Mouse (Mus musculus) T-cell, adult 2 months (primary cell): ENCODE measurements around the gene Gm16253.

ENCODE experiments used
- DNase-seq: peaks from one replicate; pipeline ENCODE4 v3.0.0; 2022; ENCODE audit warnings: low spot score

Gene Gm16253

GRCm38 (mm10) chr3:96573611-96574511 is 2.9 kb upstream of the Gm16253 start:
- DNase-seq: no peak

- no peak for DNase-seq
Observed at GRCm38 (mm10) chr3:96575272-96575984, 1.4 kb upstream of the Gm16253 start.

- DNase-seq: no peak
Observed at GRCm38 (mm10) chr3:96576005-96576658, 652 bp upstream of the Gm16253 start.

- DNase-seq: no peak
Observed at GRCm38 (mm10) chr3:96577566-96577965, 782 bp downstream of the Gm16253 start.

DNA sequence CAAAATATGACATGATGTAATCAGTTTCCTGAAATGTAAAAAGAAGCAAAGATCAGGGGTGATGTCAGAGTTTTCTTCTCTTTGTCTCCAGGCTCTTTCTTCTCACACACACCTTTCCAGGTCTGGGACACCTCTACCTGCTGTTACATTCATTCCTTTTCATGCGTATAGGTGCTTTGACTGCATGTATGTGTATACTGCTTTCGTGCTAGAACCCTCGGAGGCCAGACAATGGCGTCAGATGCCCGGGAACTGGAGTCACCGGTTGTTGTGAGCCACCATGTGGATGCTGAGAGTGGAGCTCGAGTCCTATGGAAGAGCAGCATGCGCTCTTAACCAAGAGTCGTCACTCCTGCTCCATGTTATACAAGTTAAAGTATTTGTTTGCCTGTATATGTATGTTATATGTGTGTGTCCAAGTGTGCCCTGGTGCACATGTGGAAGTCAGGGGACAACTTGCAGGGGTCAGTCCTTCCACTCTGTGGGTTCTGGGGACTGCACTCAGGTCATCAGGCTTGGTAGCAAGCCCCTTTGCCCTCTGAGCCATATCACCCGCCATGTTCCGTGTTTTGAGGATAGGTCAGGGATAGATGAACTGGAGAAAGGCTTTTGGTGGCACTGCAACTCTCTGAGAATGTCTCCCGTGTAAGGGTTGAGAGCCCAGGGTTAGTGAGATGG is 1.9 kb downstream of the Gm16253 start:
- DNase-seq: no peak

- no peak for DNase-seq
Observed at GRCm38 (mm10) chr3:96579239-96579750, 2.5 kb downstream of the Gm16253 start.

DNA sequence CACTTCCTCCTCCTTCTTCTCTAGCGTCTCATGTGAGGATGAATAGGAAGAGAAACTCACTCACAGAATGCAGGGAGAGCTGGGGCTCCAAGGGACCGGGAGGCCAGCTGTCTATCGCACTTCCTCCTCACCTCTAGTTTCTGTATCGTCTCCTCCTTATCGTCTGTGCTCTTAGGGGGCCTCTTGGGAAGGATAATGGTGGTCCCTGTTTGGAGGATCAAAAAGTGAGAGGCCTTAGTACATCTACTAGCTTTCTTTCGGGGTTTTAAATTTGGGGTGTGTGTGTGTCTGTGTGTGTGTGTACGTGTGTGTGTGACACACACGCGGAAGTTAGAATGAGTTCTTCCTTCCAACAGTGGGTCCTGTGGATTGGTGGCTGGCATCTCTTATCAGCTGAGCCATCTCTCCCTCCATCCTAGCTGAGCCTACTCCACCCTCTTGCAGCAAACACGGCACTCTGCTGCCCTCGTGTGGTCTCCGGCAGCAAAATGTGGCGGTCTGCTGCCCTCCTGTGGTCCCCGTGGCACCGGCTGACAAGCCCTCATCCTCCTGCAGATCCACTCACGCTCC is 3.2 kb downstream of the Gm16253 start:
- DNase-seq: peak; percentile 90

DNA sequence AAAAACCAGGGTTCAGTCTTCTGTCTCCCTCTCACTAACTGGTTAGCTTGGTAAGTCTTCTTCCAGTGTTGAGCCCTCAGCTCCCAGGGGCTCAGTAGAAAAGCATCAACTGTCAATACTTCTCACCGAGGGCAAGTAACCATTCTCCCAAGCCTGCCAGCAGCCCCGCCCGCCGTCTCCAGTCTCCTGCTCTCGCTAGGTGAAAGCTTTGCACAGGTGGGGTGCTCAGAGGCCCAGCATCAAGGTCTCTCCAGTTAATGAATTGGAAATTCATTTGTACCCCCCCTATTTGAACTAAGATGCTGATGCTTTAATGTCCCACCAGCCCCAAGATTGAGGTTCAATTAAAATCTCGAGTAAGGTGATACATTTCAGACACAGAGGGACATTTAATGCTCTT is 4.4 kb downstream of the Gm16253 start:
- no peak for DNase-seq

DNA sequence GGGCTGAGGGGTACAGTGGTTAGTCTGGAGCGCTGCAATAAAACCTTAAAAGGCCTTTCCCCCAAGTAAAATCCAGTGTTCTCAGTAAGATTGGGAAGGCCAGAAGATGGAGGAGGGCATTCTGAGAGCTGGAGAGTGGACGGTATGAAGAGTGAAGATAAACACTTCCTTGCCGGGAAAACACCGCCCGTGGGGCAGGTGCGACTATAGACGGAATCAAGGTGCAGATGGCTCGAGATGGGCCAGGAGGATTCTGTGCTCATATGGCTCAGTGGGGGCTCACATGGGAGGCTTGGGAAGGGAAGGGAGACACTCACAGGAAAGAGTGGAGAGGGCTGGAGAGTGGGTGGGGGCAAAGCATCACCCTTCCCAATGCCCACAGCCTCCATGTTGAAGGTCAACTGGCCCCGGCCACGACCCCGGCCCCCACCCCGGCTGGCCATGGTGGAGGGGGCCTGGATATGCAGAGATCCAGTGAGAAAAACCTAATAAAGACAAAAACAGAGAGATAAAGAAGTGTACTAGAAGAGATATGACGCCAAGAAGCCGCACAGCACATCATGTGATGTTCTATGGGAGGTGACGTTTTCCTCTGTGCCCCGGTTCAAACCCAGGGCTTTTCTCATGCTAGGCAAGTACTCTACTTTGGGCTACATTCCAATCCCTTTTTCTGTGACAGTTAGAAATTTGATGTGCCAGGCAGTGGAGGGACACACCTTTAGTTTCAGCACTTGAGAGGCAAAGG is 5.2 kb downstream of the Gm16253 start:
- no peak for DNase-seq

GRCm38 (mm10) chr3:96583386-96583785 is 6.6 kb downstream of the Gm16253 start:
- DNase-seq: no peak

DNA sequence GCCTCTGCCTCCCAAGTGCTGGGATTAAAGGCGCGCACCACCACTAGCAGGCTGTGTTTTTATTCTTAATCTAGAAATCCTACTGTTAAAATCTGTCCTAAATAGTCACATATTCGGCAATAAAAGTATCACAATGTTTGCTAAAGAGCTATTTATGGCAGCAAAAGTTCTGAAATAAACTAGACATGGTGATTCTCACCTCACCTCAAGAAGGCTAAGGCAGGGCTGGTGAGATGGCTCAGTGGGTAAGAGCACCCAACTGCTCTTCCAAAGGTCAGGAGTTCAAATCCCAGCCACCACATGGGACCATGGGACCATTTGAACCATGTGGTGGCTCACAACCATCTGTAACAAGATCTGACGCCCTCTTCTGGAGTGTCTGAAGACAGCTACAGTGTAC is 13.9 kb downstream of the Gm16253 start:
- DNase-seq: no peak

GRCm38 (mm10) chr3:96593374-96593773 is 16.6 kb downstream of the Gm16253 start:
- DNase-seq: no peak

- DNase-seq: peak; percentile 90
Observed at GRCm38 (mm10) chr3:96593790-96594560, 17.2 kb downstream of the Gm16253 start, which contains the start of gene Polr3gl. TSS of gene Polr3gl (minus strand) at chr3:96594181.

DNA sequence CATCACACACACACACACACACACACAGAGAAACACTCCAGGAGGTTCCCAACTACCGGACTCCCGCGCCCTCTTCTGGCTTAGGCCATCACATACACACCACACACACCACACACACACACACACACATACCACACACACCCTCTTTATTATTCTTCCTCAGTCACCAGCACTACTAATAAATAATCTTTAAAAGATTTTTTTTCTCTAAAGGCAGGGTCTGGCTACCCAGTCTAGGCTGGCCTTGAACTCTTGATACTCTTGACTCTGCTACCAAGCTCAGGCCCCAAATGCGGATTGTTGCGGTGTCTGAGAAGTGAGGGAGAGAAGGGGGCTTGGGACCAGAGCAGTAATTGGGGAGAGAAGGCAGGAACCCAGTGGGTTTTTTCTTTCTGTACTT is 18.1 kb downstream of the Gm16253 start:
- DNase-seq: no peak

DNA sequence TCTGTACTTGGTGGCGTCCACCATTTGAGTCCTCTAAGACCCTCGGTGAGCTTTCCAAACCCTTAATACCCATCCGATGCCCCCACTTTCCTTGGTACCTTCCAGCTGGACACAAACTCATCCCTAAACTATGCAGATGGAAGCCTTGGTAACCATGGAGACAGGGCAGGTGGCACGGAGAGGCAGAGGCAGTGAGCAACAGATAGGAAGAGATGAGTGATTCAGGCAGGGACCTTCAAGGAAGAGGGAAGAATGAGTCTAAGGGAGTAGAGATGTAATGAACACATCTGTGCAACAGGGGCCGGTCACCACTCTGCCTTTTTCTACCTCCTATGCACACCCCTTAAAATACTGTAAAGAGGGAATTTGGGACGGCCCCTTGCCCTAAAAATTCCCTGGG is 18.9 kb downstream of the Gm16253 start:
- DNase-seq: no peak

- no peak for DNase-seq
Observed at GRCm38 (mm10) chr3:96596228-96596707, 19.5 kb downstream of the Gm16253 start, which contains the start of gene Ankrd34a. TSS of gene Ankrd34a (plus strand) at chr3:96596636.

DNA sequence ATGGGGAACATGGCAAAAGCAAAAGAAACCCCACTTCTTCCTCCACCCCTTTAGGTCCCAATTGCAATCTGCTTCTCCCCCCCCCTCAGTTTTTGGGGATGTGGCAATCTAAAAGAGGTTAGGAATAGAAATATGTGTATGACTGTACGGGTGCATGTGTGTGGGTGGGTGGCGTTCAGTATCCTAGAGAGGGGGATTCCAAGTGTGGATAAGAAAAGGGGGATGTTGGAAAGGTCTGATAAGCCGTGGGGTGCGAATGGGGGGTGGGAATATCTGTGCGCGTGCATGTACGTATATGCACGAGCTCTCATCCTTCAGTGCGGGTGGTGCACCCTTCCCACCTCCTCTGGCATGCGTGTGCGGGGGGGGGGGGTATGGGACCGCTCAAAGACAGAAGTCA is 20.1 kb downstream of the Gm16253 start:
- no peak for DNase-seq

DNA sequence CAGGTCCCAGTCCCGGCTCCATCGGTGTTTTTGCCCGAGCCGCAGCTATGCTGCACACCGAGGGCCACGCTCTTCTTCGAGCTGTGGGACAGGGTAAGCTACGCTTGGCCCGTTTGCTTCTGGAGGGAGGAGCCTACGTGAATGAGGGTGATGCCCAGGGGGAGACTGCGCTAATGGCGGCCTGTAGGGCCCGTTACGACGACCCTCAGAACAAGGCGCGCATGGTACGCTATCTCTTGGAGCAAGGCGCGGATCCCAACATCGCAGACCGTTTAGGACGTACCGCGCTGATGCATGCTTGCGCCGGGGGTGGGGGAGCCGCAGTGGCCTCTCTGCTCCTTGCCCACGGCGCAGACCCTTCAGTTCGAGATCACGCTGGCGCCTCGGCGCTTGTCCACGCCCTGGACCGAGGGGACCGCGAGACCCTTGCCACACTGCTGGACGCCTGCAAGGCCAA is 20.7 kb downstream of the Gm16253 start:
- DNase-seq: no peak
